Mouse (Mus musculus) left cerebral cortex, adult 9 months (tissue): ENCODE results near the gene Magoh.

Experiments
- DNase-seq, 2 experiments: peaks; one replicate each; pipeline ENCODE4 v3.0.0; 2022; ENCODE audit warnings: low spot score in 2 of 2

The Magoh gene

DNA sequence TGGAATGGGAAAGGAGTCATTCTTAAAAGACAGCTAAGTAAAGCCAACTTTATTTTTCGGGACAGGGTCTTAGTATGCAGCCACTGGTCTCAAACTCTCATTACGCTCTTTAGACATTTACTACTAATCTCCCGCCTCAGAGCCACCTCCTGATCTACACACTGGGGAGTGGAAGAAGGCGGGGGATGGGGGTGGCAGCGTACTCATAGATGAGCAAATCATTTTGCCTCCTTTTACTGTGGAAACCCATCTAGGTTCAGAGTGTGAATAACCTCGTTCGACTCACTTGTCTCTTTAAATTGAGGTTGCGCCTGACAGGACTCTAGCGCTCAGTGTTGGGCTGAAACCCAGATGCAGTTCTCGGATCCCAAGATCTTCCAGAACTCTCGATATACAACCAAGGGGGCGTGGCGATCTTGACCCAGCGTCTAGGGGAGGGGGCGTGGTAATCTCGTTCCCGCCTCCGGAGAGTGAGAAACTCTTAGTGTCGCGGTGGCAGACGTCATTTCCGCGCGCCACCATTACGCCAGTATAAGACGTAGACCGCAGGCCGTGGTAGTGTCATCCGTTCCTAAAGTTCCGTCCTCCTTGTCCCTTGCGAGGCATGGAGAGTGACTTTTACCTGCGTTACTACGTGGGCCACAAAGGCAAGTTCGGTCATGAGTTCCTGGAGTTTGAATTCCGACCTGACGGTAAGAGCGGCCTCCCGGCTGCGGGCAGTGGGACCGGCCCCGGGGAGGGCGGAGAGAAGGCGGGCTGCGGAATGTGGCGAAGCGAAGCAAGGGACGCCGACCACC lies at the start of gene Magoh:
Magoh (plus strand) TSS at position 502 of the 797 bp plus-strand sequence.
- DNase-seq, result peak; percentile 88 to 96

DNA sequence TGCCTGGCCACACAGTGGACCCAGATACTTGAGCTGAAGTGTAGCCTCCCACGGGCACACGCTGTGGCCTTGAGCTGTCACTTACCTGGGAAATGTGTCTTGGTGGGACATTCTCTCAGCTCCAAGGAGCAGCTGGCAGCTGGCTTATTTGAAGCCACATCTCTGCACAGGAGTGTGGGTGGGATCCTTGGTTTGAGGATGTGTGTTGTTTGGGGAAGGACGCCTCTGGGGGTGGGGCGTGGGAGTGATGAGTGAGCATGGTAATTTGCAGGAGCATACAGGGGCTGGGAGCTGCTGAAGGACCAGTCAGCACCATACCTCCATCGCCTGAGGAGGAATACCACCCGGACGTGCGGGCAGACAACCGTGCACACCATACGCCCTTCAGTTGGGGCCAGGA lies 49.4 kb upstream of the Magoh start:
- DNase-seq, result peak; percentile 73 to 75

DNA sequence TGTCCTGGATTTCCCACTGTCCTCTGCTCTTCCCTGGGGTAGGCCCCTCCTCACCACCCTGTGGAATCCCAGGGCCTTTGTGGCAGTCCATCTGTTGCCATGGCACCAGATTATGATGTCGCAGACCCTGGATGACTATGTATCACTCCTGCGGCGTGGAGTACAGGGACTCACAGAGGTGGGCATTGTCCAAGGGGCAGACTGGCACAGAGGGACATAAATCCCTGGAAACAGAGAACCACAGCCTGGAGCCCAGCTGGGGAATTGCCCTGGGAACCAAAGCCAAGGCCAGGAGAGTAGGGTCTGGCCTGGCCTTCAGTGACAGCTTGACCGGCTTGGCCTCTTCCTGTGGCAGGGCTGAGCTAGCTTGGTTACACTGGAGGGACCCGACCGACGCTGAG lies 48.7 kb upstream of the Magoh start:
- DNase-seq, result no peak

DNA sequence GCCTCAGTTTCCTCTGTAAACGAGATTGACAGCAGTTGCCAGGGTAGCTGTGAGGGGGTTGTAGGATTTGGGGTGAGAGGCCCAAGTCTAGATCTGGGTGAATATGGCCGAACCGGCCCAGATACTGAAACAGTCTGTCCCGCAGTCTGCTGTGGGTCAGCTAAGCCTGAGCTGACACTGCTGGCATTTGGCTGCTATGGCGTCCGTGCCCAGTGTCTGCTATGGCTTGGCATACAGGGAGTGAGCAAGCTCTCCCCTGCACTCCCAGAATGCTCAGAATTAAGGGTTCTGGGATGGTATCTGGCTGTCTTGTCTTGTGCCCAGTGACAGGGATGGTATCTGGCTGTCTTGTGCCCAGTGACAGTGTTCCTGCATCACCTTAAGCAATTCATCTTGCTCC lies 47.9 kb upstream of the Magoh start:
- no peak for DNase-seq

DNA sequence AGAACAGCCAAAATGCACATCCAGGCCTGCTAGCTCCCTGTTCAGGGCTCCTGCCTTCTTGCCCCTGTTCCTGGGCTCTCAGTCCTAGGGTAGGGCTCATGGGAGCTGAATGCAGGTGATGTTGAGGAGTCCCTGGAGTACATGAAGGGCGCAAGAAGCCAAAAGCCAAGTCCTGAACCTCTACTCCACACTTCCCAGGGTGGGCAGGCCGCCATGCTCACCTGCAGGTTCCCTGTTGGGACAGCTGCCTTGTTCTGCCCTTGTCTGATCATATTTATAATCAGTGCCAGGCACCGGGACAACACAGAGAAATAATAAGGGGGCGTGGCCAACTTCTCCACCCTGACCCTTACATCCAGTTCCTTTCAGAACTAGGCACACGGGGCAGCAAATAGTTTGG lies 46.0 kb upstream of the Magoh start:
- no peak for DNase-seq

DNA sequence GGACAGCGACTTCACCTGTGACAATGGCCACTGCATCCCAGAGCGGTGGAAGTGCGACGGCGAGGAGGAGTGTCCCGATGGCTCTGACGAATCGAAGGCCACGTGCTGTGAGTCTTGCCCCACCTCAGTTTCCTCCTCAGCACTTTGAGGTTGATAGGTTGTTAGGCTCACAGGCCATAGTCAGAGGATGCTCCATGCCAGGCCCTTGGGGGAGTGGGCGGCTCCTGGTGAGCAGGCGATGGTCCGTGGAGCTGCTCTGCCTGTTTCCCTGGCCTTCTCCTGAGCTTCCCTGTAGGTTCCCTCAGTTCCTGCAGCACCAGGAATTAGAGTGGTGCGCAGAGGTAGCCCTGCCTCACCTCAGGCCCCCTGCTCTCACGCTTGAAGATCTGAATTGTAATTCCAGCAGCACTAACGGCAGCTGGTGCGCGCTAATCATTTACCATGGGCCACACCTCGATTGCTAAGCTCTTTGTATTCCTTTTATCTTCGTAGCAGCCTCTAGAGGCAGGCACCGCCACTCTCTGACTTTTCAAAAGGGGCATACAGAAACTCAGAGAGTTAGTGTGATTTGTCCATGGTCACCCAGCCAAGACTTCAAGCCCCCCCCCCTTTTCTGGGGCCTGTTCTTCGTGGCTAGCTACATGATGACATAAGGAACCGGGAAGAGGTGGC lies 44.8 kb upstream of the Magoh start:
- DNase-seq, result no peak

DNA sequence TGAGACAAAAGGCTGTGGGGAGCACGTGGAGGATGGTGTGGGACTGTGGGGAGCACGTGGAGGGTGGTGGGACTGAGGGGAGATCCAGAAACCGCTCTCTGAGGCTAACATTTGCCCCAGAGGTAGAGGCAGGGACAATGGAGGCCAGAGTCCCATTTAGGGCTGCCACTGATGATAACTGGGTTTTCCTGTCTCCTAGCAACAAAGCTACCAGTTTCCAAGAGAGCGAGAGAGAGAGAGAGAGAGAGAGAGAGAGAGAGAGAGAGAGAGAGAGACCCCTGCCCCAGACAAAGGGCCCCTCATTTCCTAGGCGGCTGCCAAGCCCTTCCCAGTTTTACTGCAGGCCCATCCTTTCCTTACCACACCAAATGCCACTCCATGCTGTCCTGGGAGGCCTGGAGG lies 44.0 kb upstream of the Magoh start:
- DNase-seq, result no peak

DNA sequence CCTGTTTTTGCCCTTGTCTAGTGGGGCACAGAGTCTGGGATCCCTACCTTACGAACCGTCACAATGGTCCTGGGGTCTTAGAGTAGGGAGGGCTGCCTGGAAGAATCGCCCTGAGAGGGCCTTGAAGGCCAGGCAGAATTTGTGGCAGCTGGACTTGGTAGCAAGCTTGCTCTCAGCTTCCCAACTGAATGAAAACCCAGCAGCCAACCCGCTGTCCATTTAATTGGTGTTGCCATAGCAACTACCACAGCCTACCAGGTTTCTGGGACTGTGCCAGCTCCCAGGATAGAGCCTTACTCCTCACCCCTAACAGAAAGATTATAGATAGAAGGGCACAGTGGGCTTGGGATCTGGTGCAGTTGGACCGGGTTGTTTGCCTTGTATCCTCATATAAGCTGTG lies 42.8 kb upstream of the Magoh start:
- DNase-seq, result peak; percentile 54 to 75

DNA sequence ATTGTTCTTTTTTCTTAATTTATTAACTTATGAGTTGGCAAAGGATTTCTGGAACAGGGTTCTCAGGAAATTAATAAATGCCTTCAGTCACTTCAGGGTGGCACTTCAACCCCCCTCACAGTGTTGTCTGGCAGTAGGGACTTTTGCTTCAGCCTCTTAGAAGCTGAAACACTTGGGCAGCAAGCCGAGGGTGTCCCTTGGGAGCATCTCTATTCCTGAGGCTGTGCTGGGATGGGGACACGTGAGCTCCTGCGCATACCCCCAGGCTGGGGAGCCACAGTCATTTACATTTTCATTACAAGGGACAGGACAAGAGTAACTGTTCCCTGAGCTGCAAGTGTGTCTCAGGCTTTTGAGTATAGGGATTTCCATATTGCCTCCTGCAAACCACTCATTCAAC lies 41.6 kb upstream of the Magoh start:
- no peak for DNase-seq

DNA sequence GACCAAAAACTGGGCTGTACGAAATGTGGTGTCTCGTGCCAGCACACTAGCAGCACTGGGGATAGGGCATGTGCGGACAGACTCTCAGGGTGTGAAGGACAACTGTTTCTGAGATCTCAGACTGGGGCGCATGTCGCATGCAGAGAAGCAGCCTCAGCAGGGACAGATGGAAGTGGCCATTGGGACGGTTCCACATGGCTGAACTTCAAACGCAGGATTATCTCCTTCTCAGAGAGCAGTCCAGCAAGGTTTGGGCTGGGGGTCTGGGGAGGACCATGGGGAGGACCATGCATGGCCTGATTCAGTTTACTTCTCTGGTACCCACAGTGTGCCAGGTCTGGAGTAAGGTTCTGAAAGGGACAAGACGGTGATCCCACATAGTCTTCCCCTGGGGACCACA lies 35.9 kb upstream of the Magoh start:
- no peak for DNase-seq

DNA sequence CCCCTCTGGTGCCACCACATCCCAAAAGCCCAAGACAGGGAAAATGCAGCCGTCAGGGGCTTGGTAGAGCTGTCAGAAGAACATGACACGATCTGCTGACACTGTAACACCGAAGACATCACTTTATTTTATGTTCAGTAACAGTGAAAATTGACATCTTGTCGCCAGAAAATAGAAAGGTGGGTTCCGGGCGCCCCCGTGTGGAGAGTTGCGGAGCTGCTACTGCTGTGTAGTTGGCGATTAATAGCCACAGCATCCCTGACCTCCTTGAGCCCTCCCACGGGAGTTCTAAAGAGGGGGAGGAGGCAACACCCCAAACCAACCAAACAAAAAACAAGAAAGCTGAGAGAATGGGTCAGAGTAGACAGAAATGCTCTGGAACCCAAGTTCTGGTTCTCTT lies 34.6 kb upstream of the Magoh start:
- peak in 1 of 2 experiments; percentile 78 for DNase-seq

DNA sequence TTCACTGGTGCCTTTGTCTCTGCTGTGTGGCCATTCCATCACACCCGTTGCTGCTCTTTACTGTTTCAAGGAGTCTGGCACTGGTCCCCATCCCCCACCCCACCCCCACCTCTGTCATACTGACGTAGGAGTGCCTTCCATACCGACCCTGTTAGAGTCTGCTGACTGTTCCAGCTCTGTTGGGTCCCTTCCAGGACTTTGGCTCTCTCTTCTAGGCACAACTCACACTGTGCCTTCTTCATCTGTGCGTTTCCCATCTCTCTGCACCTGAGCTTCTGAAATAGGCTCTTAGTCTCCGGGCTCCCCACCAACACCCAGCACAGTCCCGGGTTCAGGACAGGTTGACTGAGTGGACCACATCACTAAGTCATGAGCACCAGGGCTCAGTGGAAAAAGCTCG lies 32.8 kb upstream of the Magoh start:
- no peak for DNase-seq

DNA sequence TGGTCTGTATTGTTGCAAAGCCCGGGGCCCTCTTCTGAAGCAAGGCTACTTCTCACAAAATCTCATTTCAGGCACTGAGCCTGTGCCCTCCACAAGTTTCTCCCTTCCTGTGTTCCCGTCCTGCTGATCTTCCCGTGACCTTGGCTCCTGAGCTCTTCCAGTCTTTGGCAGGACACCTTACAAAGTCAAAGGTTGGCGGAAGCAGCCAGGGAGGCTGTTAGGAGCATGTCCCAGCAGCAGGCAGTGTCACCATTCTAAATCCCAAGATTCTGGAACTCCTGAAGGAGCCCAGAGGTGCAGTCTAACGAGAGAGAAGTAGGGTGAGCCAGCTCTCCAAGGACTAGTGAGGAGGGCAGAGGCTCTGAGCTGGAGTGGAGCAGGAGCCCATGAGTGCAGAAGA lies 31.0 kb upstream of the Magoh start:
- DNase-seq, result no peak

DNA sequence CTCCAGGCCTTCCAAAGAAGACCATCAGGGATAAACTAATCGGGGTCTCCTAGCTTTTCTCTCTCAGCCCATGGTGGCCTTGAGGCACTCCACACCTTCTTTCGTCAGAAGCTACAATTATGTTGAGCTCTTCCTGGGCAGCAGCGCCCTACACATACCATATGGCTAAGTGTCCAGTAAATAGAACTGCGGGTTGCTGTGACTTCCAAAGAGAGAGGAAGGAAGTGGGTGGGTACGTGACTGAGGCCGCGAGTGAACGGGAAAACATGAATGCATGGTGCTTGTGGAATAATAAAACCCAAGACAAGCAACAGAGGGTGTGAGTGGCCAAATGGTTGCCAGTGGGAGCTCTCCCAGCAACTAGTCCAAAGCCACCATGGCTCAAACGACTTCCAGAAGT lies 29.9 kb upstream of the Magoh start:
- DNase-seq, result no peak

DNA sequence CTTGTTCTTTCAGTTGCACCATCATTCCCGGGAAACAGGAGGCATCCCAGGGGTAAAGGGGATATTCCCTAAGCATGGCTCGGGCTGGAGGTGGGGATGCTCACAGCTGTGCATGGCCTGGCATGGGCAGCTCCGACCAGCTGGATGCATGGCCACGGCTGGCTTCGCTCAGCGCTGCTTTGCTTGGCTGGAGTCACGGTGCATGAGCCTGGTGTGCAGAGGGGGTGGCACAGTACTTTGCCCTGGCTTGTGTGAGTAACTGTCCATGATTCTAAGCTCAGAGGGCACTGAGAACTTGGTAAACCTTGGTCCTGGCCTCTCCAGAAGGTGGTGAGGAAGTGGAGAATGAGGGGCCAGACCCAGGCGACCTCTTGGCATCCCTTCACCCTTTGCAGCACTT lies 29.5 kb upstream of the Magoh start:
- DNase-seq, result no peak

DNA sequence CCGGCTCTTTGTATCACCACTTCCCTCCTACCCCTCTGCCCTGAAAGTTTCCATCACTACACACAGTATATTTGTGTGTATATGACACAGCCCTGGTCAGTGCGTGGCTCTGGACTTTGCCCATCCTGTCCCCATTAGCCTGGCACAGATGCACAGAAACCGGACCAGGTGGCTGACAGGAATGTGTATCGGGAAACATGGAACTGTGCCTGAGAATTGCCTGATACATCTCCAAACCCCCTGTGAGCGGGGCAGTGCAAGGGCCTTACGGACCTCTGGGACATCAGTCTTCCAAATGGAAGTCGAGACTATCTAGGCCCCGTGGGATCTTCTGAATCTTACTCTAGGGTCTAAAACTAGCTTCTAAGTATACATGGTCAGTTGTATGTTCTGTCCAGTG lies 26.2 kb upstream of the Magoh start:
- DNase-seq, result no peak

DNA sequence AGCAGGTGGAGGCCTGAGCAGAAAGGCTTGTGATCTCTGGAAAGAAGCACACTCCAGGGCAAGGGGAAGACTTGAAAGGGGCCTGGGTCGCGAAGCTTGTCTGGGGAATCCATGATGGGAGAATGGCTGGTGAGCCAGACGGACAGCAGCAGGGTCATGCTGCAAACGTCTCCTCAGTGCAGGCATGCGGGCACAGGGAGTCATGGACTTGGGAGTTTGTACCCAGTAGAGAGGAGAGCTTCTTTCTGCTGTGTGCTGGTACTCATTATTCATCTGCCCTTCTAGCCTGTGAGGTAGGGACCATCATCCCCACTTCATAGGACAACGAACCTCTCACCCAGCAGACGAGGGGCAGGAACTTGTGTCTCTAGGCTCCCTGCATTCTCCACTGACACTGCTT lies 25.7 kb upstream of the Magoh start:
- DNase-seq, result no peak

DNA sequence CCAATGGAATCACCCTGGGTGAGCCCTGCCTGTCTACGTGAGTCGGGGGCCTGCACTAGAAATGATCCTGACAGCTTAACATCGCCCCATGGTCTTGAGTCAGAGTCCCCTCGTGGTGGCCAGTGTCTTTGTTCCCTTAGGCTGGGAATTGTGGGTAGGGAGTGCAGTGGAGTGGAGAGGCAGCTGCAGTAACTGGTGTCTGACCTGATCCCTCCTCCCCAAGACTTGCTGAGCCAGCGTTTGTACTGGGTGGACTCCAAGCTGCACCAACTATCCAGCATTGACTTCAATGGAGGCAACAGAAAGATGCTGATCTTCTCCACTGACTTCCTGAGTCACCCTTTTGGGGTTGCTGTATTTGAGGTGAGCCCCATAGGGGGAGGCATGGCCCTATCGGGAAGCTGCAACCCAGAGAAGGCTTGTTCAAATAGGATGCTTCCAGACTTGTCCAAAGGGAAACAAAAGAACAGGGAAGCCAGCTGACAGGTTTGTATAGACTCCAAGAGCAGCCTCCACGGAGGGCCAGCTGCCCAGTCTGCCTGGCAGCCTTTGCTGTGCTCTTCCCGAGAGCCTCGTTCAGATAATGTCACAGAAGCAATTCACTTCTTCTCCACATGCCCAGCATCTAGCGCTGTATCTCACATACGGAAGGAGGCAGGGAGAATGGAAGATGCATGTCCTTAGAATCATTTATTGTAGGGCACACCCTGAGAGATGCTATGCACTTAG lies 22.4 kb upstream of the Magoh start:
- DNase-seq, result peak in 1 of 2 experiments; percentile 33

DNA sequence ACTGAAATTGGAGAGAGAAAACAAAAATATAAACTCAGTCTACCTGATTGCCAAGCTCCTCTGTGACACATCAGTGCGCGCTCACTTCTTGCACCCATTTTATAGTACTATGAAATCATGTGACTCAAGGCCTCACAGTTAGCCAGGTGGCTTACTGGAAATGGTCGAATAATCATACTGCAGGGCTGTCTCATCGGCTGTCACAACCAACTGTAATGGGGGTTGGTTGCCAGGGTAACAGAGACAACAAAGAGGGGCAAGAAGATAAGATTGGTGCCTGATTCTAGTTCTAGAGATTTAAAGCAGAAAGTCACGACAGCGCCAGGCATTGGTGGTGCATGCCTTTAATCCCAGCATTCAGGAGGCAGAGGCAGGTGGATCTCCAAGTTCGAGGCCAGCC lies 20.6 kb upstream of the Magoh start:
- no peak for DNase-seq

DNA sequence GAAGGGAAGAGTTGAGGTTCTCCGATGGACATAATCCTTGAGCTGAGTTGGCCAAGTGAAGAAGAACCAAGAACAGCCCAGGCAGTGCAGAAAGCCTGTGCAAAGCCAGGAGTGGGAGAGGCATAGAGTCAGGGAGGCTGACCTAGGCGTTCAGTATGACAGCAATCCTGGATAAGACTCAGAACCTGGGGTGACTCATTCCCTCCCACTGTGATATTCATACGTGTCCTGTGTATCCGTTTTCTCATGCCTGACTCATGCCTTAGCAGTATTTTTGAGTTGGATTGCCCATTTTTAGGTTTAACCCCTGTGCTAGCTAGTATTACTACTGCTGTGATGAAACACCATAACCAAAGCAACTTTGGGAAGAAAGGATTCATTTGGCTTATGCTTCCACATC lies 14.7 kb upstream of the Magoh start:
- no peak for DNase-seq

DNA sequence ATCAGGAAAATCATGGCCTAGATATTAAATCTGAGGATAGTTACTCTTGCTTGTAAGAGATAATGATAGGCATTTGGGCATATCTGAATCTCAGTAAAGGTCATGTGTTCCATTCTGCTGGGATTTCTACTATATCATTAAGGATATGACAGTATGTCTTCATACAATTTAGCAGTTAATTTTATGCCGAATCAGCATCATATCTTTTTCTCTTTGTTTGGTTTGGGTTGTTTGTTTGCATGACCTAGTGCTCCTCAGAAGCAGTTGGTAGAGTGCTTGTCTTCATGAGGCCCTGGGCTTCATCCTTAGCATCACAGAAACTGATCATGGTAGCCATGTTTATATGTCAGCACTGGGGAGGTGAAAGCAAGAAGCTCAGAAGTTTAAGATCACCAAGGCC lies 2.1 kb downstream of the Magoh start:
- DNase-seq, result no peak

DNA sequence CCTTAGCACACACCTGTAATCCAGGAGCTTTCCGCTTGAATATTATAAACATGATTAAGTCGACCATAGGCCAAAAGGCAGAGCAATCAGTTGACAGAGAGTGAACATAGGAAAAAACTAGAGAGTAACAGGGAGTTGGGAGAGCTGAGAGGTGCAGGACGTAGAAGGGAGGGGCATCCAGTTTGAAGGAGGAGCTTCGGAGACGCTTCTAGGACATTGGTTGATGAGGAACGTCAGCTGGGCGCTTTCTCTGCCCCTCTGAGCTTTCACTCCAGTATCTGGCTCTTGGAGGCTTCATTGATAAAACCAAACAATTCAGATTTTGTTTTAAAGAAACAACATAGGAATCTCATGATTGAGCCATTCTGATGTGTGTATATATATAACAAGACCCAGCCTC lies 6.8 kb downstream of the Magoh start:
- DNase-seq, result no peak

DNA sequence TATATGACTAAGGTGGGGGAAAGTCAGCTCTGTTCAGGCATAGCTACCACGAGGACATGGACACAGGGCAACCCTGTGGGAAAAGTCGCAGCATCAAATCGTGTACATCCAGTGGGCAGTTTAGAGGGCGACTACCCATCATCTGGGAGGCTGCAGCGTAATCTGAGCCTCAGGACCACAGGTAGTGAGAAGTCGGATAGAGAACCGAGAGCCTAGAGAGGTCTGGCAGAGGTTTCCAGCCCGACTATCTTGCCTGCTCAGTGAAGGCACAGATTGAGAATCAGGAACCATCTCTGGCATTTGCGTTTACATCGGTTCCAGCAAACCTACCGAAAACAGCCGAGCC lies 9.8 kb downstream of the Magoh start:
- no peak for DNase-seq
